Comparison of ENCODE assay signal across 9 mouse cellular contexts in the genomic region with DNA sequence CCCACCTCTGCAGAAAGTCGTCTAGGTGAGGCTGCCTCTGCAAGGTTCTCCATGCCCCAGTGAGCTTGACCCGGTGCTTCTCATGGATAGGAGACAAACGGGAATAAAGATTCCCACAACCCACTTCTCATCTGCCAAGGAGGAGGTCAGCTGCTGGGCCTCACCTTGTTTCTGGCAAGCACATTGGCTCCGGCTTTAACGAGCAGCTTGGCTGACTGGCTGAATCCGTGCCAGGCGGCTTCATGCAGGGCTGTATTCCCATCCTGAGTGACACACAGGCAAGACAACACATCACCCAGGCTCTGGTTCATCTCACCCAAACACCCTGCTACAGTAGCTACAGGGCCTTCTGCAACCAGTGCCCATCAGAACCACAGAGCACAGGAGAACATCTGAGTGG. TPM values are rescaled to one million over a fixed set of nuclear protein-coding genes. Genes with fewer than 3 reads are reported as not detected.
A peak's percentile ranks its signal among the peaks of the same experiment; 100 is the strongest.
DNase-seq lines count a peak whose midpoint lies in the region; ATAC-seq and TF ChIP-seq lines count a peak whose summit lies in the region.
"Had no signal": no experiment of that assay in that cellular context is flagged by ENCODE, and none has a peak within 500 bp of the region (broad histone marks: within the 10 kb centered on the region; RNA-seq: fewer than 3 reads in every experiment).

No protein-coding gene starts in this region.

- no peak for TF ChIP-seq EP300 in liver, postnatal 0 days (IDR thresholded peaks at IDR 0.05; ENCODE audit: low read depth)

- peak overlapping the region; percentile 25; the same call in 1 of the 2 replicates for H3K27ac ChIP-seq in hindbrain, embryonic 13.5 days
- H3K27ac ChIP-seq in hindbrain, embryonic 10.5 days, result no peak overlapping the region
- H3K27ac ChIP-seq in liver, postnatal 0 days (ENCODE audit: low read depth), result no peak overlapping the region
- H3K27ac ChIP-seq: stomach, embryonic 15.5 days had no signal

- H3K9me3 ChIP-seq in hindbrain, embryonic 13.5 days, result no peaks in the 10 kb centered on the region
- no peaks in the 10 kb centered on the region for H3K9me3 ChIP-seq in hindbrain, embryonic 10.5 days
- no peaks in the 10 kb centered on the region for H3K9me3 ChIP-seq in liver, postnatal 0 days (ENCODE audit: low read length)
- H3K9me3 ChIP-seq: stomach, embryonic 15.5 days had no signal

- no peak overlapping the region for H3K4me2 ChIP-seq in hindbrain, embryonic 13.5 days
- no peak overlapping the region for H3K4me2 ChIP-seq in liver, postnatal 0 days (ENCODE audit: low read depth, low read length)
- H3K4me2 ChIP-seq: stomach, embryonic 15.5 days had no signal

- H3K27me3 ChIP-seq in hindbrain, embryonic 13.5 days, result no peaks in the 10 kb centered on the region
- no peaks in the 10 kb centered on the region for H3K27me3 ChIP-seq in hindbrain, embryonic 10.5 days (ENCODE audit: insufficient read depth, poor library complexity, severe bottlenecking)
- no peaks in the 10 kb centered on the region for H3K27me3 ChIP-seq in liver, postnatal 0 days (ENCODE audit: insufficient read depth, low read length)
- H3K27me3 ChIP-seq: stomach, embryonic 15.5 days had no signal

- no peak overlapping the region for H3K9ac ChIP-seq in hindbrain, embryonic 13.5 days
- H3K9ac ChIP-seq in liver, postnatal 0 days (replicated peaks), result no peak overlapping the region
- H3K9ac ChIP-seq: stomach, embryonic 15.5 days had no signal

- H3K36me3 ChIP-seq in hindbrain, embryonic 13.5 days, result peaks cover 4% of the 10 kb centered on the region; the same call in 1 of the 2 replicates
- peaks cover 35% of the 10 kb centered on the region for H3K36me3 ChIP-seq in hindbrain, embryonic 10.5 days
- H3K36me3 ChIP-seq in liver, postnatal 0 days (replicated peaks; ENCODE audit: insufficient read depth, low read length), result no peaks in the 10 kb centered on the region
- H3K36me3 ChIP-seq: stomach, embryonic 15.5 days had no signal

- WGBS in hindbrain, embryonic 13.5 days, result 56% methylated on average over 7 of the region's 7 CpGs
- 73% methylated on average over 7 of the region's 7 CpGs for WGBS in hindbrain, embryonic 10.5 days
- 79% methylated on average over 7 of the region's 7 CpGs for WGBS in liver, postnatal 0 days (ENCODE audit: insufficient replicate concordance)

- no peak for DNase-seq in hindbrain, embryonic 10.5 days (ENCODE audit: low spot score)
- peak; percentile 35 for DNase-seq in right cerebral cortex, postnatal 4 days
- DNase-seq in right cerebral cortex, adult 18-20 months, result no peak
- DNase-seq in heart, postnatal 36 days, result peak; percentile 11 to 17
- DNase-seq in frontal cortex, postnatal 14 days (ENCODE audit: low spot score in 2 of 2), result no peak
- no peak for DNase-seq in liver, postnatal 0 days
- DNase-seq in thymus, postnatal 4 days, result no peak

- no peak overlapping the region for H3K4me3 ChIP-seq in hindbrain, embryonic 13.5 days
- no peak overlapping the region for H3K4me3 ChIP-seq in hindbrain, embryonic 10.5 days
- H3K4me3 ChIP-seq in liver, postnatal 0 days (ENCODE audit: low read depth, low read length), result no peak overlapping the region
- H3K4me3 ChIP-seq: stomach, embryonic 15.5 days had no signal

- no peak for TF ChIP-seq CTCF in liver, postnatal 0 days (IDR thresholded peaks at IDR 0.05; ENCODE audit: low read depth)

- intact Hi-C loops in heart, postnatal 36 days (cut with DNase I), result no loop called here

- ATAC-seq in hindbrain, embryonic 13.5 days (ENCODE audit: low FRiP score), result no peak
- ATAC-seq in liver, postnatal 0 days, result no peak

- H3K4me1 ChIP-seq in hindbrain, embryonic 13.5 days (replicated peaks), result peaks cover 8% of the 10 kb centered on the region
- H3K4me1 ChIP-seq in hindbrain, embryonic 10.5 days (replicated peaks), result peaks cover 23% of the 10 kb centered on the region
- no peaks in the 10 kb centered on the region for H3K4me1 ChIP-seq in liver, postnatal 0 days (ENCODE audit: insufficient read depth)
- H3K4me1 ChIP-seq: stomach, embryonic 15.5 days had no signal

RNA-seq across cellular contexts. Expression of gene Lyrm2, which starts 26.9 kb away (rescaled TPM):
- polyA plus RNA-seq in hindbrain, embryonic 13.5 days (2015; fragmentation: Nextera tagmentation; extraction: Ambion mirVana), result 156 and 161 TPM in 2 replicates
- polyA plus RNA-seq in hindbrain, embryonic 10.5 days (2016; fragmentation: Nextera tagmentation; extraction: Ambion mirVana), result 115 and 142 TPM in 2 replicates
- total RNA-seq in heart, postnatal 36 days (2021), result 10 to 100 TPM; 38.4 to 38.7 TPM
- 46.3 and 48.6 TPM in 2 replicates for polyA plus RNA-seq in liver, postnatal 0 days (2015; fragmentation: Nextera tagmentation; extraction: Ambion mirVana)

Comparison
In these comparisons a context has a peak if more than half of its experiments do, and no peak if none do; other contexts are left out.
1. DNase-seq: peak in right cerebral cortex, postnatal 4 days (single experiment) and heart, postnatal 36 days (2 of 2); none in hindbrain, embryonic 10.5 days (single experiment), right cerebral cortex, adult 18-20 months (single experiment), frontal cortex, postnatal 14 days (0 of 2), liver, postnatal 0 days (single experiment) and thymus, postnatal 4 days (single experiment).